Mouse (Mus musculus) testis, postnatal 14 days (tissue): Measurements from ENCODE around the gene Pkn1.

Source experiments
- DNase-seq: peaks from one replicate; pipeline ENCODE4 v3.0.0; 2021; ENCODE audit warnings: low spot score

The Pkn1 gene

DNA sequence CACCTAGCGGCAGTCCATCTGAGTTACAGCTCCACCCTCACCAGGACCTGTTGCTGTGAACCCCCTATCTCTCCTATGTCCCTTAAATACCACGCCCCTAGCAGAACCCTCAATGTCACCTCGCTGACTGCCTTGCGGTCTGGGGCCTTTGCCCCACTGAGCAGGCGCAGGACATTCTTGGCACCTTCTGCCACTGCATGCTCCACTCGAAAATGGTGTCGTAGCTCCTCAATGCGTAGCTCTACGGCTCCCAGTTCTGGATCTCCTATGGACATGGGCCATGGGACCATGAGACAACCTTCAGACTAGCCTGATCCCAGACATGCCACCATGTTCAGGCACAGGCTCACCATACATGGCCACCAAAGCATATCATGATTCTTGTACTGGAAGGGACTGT is 14.5 kb downstream of the Pkn1 start:
- DNase-seq, result no peak

DNA sequence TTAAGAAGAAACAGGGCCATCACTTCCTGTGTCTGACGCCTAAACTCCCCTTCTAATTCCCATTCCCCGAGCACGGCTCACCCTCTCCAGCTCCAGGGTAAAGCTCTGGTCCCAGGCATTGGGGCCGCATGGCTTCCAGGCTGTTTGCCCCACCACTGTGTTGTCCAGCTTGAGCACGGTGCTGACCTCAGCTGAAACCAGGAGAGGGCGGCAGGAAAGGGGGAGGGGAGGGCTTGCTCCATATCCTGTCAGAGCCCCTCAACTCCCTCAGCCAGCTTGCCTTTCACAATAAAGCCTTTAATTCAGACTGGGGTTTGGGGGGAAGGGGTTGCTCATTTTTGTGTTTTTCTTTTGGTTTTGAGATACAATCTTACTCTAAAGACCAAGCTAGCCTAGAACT is 17.9 kb downstream of the Pkn1 start:
- no peak for DNase-seq

DNA sequence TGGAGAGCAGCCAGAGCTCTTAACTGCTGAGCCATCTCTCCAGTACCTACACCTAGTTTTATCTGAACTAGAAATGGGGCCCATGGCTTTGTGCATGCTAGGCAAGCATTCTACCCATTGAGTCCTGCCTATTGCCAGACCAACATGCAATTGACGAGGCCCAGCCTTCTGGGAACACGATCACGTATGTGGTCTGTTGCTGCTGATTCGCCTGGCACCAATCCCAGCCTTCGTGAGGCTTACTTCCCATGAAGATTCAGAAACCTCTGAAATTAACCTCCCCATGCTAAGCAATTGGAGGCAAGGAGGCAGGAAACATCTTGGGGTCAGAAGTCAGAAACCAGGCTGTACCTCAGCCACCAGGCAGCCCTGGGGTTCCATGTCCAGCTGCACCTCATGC is 18.4 kb downstream of the Pkn1 start:
- no peak for DNase-seq

DNA sequence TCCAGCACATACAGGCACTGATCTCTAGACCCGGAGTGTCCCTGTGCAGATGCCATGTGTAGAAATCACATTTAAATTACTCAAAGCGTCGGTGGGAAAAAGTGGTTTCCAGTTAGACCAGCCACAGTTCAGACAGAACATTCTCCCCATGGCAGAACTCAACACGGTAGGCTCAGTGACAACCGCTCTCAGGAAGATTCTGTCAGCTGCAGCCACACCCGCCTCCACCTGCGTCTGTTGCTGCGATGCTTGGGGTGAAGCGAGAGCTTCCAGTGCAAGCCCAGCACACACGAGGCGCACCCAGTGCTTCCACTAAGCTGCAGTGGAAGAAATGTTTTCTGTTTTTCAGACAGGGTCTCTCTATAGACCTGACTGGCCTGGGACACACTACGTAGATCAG is 19.1 kb downstream of the Pkn1 start:
- no peak for DNase-seq

DNA sequence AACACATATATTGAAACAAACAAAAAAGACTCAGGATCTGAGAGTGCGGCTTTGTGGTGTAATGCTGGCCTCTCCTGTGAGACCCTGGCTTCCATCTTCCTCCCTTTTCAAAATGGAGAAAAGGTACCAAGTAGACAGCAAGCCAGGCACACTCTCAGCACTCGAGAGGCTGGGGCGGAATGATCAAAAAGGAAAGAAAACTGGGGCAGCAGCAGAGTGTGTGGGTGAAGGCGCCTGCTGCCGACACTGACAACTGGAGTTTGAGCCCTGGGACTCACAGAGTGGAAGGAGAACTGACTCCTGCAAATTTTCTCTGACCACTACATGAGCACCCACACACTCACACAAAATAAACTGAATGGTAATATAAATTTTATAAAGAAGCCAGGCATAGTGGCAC is 24.5 kb downstream of the Pkn1 start:
- DNase-seq, result no peak

DNA sequence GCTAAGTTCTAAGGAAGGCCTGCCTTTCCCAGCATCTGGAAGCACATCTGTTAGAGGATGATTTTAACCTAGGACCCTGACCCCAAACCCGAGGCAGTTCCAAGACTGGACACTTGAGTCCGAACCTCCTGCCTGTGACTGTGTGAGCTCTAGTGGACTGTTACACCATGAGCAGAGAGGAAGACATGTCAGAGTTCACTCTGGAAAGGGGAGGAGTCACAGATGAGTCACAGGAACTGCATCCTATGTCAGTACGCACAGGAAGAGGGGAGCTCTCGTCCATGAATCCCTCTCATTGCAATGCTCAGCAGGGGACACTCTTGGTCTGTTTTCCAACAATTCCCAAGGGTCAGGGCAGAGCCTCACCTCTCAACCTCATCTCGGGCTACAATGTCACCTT is 26.0 kb downstream of the Pkn1 start:
- DNase-seq, result no peak

DNA sequence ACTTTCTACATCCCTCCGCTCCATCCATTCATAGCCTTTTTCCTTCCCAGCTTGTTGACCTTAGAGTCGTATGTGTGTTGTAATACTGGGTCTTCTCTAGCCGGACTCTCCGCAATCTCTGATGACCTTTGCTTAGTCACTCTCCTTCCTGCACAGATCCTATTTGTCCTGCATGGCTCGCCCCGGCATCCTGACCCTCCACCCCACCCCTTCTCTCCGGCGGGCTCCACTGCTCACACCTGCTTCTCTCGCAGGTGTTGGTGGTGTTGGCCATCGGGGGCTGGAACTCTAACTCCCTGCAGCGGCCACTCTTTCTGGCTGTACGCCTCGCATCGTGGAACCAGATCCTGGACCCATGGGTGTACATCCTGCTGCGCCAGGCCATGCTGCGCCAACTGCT is 30.0 kb downstream of the Pkn1 start:
- DNase-seq, result no peak

DNA sequence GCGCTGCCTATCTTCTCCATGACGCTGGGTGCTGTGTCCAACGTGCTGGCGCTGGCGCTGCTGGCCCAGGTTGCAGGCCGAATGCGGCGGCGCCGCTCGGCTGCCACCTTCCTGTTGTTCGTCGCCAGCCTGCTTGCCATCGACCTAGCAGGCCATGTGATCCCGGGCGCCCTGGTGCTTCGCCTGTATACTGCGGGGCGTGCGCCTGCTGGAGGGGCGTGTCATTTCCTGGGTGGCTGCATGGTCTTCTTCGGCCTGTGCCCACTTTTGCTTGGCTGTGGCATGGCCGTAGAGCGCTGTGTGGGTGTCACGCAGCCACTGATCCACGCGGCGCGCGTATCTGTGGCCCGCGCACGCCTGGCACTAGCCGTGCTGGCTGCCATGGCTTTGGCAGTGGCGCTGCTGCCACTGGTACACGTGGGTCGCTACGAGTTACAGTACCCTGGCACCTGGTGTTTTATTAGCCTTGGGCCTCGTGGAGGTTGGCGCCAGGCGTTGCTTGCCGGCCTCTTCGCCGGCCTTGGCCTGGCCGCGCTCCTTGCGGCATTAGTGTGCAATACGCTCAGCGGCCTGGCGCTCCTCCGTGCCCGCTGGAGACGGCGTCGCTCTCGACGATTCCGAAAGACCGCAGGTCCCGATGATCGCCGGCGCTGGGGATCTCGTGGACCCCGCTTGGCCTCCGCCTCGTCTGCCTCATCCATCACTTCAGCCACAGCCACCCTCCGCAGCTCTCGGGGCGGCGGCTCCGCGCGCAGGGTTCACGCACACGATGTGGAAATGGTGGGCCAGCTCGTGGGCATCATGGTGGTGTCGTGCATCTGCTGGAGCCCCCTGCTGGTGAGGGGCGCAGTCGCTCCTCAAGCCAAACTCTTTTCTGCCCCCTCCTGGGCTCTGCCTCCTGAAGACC is 30.7 kb downstream of the Pkn1 start:
- peak; percentile 73 for DNase-seq

DNA sequence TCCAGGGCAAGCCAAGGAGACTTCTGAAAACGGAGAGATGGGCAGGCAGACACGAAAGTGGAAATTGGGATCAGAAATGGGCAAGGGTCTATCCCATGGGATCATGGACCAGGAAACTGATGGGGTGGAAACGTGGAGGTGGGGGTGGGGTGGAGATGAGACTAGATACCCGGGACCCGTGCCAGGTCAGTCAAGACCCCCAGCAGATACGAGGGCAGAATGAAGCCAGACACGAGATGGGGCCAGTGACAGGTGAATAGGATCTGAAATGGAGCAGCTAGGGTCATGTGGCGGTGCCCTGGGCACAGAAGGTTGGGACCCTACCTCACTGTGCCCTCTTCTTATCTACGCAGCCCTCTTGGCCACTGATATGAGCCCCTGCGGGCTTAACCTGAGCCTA is 31.5 kb downstream of the Pkn1 start:
- DNase-seq, result no peak

DNA sequence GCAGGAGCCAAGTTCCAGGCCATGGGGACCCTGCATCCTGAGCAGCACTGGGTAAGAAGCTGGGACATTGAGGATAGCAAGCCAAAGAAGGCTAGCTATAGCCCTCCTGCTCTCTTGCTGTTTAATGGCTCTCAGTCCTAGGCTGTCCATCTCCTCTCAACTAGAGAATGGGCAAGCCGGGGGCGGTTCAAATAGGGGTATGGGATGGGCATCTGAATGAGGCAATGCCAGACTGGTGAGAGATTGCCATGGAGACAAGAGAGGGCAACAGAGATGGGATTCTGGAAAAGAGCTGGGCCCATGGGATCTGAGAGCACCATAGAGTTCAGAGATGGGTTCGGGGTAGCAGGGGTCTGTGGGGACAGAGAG is 32.1 kb downstream of the Pkn1 start:
- DNase-seq, result no peak

DNA sequence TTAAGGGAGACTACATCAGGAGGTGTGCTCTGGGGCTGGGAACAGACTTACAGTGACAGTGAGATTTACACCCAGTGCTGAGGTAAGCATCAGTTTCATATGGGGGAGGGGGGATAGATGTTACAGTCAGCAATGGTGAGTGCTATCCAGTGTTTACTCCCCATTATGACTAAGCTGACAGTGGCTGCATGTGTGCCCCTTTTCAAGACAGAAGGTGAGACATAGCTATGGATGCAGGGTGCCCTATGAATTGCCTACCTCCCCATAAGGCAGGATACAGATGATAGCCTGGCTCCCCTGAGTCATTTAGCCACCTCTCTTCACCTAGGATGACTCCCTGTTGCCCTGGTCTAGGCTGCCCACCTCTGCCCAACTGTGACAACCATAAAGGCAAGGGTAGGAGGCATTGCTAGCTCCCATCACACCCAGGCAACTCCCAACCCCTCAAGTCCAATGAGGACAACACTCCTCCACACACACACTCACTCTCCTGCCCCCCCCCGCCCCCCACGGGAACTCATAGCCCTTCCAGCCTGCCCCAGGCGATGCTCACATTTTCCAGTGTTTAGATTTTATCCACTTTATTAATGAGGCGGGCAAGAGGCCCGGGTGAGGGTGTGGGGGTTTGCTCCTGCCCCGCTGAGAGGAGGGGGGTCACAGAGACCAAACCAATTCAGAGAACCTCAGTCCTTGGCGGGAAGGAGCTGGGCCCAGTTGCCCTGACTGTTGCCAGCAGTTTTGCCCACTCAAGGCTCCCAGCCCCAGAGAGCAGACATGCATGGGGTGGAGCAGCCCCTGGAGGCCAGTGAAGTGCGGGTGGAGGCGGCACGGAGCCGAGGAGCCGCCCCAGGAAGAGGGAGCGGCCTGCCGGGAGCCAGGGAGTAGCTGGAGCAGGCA is 32.8 kb downstream of the Pkn1 start, which contains the start of gene Ptger1:
Gene Ptger1, plus strand, starts transcription at position 710 of the 897 bp plus-strand sequence.
- no peak for DNase-seq

DNA sequence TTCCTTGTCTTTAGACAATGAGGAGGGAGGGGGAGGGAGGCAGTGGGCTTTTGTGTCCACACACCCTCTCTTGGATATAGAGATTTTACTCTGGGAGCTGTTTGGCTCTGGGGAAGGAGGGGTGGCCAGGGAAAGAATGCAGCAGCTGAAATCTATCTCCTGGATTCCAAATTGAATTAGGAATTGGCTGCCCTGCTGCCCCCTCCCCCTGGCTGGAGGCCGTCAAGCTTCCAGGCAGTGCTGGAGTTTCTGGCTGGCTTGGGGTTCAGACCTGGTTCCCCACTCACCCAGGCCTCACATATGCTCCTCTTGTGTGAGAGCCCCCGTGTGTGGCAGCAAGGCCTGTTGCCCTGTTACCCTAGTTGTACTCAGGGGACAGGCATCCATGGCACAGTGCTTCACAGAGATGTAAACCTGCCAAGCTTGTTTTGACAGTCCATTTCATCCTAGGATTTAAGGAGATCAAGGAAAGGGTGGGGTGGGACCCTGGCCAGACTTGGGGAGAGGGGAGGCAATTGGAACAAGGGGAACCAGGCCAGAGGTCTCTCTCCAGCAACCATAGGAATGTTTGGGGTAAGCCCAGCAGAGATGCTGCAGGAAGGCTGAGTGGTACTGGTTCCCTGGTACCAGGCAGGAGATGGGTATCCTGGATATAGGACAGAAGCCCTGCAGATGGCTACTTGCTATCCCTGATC is 33.9 kb downstream of the Pkn1 start:
- no peak for DNase-seq

DNA sequence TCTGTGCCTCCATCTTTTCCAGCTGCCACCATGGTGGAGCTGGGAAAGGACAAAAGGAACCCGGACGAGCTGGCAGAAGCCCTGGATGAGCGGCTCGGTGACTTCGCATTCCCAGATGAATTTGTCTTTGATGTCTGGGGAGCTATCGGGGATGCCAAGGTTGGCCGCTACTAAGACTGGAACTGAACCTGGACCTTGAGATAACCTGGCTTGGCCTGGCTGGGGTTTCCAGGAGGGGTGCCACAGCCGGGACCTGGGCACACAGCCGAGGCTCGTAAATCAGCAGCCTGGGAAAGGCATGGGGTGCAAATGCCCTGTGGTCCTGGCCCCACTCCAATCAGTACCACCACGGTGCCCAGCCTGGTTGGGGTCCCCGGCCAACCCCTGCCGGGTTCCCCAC is 34.9 kb downstream of the Pkn1 start:
- no peak for DNase-seq

DNA sequence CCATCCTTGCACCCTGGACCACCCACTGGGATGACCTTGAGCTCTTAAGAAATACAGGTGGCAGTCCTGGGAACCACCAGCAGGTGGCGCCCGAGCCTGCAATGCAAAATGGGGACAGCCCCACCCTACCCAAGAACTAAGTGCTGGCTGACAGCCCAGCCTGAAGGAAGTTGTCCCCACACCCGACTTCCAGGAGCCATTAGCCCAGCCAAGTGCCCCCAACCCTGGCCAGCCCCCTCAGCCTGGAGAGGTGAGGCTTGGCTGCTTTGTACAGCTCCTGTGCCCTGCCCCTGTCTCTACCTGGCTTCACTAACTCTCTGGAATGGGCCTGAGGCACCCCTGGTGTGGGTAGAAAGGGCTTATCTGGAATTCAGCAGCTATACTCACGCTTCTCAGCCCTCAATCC is 36.6 kb downstream of the Pkn1 start:
- peak; percentile 76 for DNase-seq

DNA sequence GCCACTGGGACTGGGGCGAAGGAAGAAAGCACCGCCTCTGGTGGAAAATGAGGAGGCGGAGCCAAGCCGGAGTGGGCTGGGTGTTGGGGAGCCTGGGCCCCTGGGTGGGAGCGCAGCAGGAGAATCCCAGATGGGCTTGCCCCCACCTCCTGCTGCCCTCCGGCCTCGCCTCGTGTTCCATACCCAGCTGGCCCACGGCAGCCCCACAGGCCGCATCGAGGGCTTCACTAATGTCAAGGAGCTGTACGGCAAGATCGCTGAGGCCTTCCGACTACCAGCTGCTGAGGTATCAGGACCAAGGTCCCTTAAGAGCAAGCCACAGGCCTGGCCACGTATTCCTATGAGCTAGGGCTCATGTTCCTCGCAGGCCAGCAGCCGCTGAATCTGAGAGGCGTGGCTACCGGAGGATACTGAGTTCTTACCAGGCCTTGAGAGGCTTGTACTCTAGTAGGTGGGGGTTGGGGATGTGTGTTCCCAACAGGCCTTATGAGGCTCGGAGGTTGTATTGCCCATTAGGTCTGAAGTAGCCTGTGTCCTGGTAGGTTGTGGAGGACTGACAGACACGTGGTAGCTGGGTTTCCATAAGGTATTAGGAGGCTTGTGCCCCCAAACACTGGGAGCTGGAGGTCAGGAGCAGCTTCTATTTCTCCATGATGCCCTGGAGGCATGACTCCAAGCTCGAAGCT is 37.8 kb downstream of the Pkn1 start:
- DNase-seq, result no peak

DNA sequence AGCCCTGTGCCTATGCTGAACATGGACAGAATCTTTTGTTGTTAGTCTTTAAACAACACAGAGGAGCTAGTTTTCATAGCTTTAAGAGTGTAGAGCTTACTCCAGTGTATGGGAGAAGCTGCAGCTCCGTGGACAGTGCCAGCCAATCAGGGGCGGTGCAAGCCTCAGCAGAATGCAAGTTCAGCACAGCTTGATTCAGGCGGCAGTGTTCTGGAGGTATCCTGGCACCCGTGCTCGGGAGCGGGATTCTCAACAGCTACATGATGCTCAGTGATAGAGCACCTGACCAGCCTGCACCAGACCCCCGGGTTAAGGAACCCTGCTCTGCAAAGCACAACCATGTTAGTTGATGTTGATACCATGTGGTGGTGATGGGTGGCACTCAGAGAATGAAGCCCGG is 38.4 kb downstream of the Pkn1 start:
- DNase-seq, result no peak

DNA sequence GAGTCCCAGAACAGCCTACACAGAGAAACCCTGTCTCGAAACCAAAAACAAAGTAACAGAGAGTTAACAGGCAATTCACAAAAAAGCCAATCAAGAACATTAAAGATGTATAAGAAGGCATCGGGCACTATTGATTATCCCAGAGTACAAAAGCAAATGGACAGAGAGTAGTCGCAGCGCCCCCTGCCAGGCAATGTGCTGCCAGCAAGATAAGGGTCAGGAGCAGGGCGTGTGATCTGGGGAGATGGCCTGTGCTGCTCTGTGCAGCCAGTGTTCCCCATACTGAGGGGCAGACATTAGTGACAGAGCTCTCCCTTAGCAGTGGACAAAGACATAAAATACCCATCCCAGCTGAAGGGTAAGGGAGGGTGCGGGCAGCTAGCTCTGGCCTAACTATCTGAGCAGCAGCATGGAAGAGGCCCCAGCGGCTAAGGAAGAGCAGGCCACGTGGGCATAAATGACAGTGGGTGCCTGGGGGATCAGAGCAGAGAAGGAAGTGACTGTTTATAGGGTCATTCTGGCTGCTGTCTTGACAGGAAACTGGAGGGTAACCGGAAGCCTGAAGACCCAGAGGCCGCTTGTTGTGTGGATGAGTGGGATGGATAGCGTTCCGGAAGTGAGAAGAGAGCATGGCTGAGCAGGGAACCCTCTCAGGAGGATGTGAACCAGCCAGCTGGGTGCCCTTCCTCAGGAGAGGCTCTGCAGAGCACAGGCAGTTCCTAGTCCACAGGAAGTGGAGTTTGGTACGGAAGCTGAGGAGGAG is 42.3 kb downstream of the Pkn1 start:
- no peak for DNase-seq

DNA sequence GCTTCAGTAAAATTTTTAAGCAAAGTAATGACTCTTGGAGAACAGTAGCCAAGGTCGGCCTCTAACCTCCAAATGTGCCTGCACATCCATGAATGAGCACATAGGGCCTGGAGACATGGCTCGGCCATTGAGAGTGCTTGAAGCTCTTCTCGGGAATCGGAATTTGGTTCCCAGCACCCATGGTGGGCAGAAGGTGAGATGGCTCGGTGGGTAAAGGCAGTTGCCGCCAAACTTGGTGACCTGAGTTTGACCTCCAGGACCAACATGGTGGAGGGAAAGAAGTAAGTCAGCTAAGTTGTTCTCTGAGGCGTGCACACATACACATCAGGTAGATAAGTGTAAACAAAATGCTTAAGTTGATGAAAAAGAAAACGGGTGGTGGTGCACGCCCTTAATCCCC is 42.9 kb downstream of the Pkn1 start:
- no peak for DNase-seq

DNA sequence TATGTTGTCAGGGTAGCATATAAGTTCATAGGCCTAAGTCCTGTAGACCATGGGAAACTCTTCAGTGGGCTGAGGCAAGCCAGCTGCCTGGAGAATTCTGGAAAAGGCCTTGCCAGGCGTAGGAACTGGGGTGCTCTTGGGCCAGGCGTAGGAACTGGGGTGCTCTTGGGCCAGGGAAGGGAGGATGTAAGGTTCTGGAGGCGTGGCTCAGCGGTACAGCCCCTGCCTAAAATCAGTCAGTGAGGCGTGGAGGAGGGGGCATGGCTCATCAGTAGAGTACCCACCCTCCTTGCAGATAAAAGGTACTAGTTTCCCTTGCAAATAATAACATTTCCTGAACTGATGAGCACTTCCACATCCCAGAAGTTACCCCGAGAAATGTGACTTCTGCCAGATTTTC is 44.3 kb downstream of the Pkn1 start:
- DNase-seq, result no peak

DNA sequence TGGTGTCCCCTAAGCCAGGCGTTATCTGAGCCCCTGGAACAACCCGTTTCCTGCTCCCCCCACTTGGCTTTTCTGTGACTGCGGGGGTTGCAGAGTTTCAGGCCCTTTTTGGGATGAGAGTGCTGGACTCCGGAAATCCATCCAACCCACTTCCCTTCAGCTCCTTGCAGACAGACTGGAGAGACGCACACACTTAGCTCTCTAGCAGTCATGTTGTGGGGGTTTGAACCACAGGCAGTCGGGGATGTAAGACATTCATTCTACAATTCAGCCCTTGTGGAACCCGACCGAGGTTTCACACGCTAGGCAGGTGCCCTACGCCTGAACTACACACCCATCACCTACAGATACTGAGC is 45.3 kb downstream of the Pkn1 start:
- no peak for DNase-seq
